Mouse (Mus musculus): Measurements from ENCODE around the gene Grip2. TPM values are rescaled to one million over a fixed set of nuclear protein-coding genes. Genes with fewer than 3 reads are reported as not detected.

Grip2 gene
- polyA plus RNA-seq, 1 experiment from 2014 or later, result 0.55 TPM

DNA sequence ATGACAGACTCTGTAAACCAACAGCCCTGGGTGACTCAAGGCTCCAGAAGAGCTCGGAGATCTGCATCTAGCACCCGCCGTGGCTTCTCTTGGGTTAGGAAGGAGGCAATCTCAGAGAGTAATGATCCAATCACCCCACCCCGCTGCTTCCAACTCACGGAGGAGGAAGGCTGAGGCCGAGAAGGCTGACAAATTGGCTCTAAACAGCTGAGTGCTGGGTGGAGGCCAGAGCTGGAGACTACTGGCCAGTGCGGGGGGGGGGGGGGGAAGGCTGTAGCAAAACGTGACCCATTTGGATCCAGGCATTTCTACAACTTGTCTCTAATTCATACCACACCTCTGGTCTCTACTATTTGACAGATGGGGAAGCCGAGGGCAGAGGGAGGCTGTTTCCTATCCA is 47.8 kb downstream of the Grip2 start:
- H3K27me3 ChIP-seq (ENCODE audit: control insufficient read depth, insufficient read depth, low read length), result no peaks in the 10 kb centered on the region
- no peak for ATAC-seq (replicated peaks; ENCODE audit: low FRiP score)
- no peaks in the 10 kb centered on the region for H3K36me3 ChIP-seq (ENCODE audit: control insufficient read depth, insufficient read depth, low read length)
- H3K27ac ChIP-seq (ENCODE audit: low read depth, low read length), result no peak overlapping the region
- H3K4me1 ChIP-seq (replicated peaks; ENCODE audit: control insufficient read depth, insufficient read depth, low read length), result no peaks in the 10 kb centered on the region
- no peak for DNase-seq (ENCODE audit: low spot score)
- no peaks in the 10 kb centered on the region for H3K9me3 ChIP-seq (ENCODE audit: control insufficient read depth, low read length)
- 73% methylated on average over 9 of the region's 9 CpGs for WGBS
- no peak overlapping the region for H3K4me2 ChIP-seq (ENCODE audit: low read depth, low read length, severe bottlenecking)
- no peak overlapping the region for H3K9ac ChIP-seq (ENCODE audit: low read length)
- no peak overlapping the region for H3K4me3 ChIP-seq (ENCODE audit: low read depth, low read length)

DNA sequence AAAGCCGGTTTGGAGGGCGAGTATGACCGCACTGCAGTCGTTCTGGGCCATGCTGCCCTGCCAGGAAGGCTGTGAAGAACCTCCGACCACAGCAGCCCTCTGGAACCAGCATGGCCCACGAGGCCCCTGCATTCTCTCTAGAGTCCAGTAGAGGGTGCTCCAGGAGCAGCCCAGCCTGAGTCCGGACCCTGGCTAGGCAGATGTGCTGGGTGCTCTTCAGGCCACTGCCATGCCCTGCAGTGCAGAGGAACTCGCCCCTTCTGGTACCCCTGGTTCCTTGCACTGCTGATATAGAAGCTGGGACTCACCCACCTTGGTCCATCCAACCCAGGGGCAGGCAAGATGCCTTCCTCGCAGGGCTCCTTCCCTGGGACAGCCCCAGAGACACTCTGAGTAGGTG is 50.5 kb downstream of the Grip2 start:
- H3K27ac ChIP-seq (ENCODE audit: low read depth, low read length), result no peak overlapping the region
- ATAC-seq (replicated peaks; ENCODE audit: low FRiP score), result peak; percentile 56; the same call in 1 of the 2 replicates

DNA sequence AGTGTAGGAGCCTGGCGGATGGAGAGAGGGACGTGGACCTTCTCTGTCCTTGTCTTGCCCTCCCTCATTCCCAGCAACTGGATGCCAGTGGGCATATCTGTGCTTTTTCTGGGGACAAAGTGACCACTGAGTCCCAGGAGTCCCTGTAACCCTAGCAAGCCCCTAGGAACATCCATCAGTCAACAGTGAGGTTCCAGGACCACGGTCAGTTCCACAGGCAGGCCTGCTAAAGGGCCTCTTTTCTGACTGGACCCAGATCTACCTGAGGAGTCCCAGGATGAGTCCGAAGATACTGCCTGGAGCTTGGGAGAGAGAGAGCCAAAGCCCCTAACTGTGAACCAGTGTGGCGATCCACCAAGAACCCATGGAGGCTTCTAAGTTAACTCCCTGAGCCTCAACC is 53.1 kb downstream of the Grip2 start:
- Histone ChIP-seq H3K4me3 (ENCODE audit: low read depth, low read length) (no peak overlapping the region), H3K4me1 (replicated peaks; ENCODE audit: control insufficient read depth, insufficient read depth, low read length) (no peaks in the 10 kb centered on the region), H3K9ac (ENCODE audit: low read length) (no peak overlapping the region), H3K9me3 (ENCODE audit: control insufficient read depth, low read length) (no peaks in the 10 kb centered on the region; the same call in 1 of the 2 replicates), H3K27me3 (ENCODE audit: control insufficient read depth, insufficient read depth, low read length) (no peaks in the 10 kb centered on the region), H3K27ac (ENCODE audit: low read depth, low read length) (no peak overlapping the region), H3K4me2 (ENCODE audit: low read depth, low read length, severe bottlenecking) (no peak overlapping the region), H3K36me3 (ENCODE audit: control insufficient read depth, insufficient read depth, low read length) (no peaks in the 10 kb centered on the region)
- WGBS, result 82% methylated on average over 5 of the region's 5 CpGs
- DNase-seq (ENCODE audit: low spot score), result peak; percentile 45
- no peak for ATAC-seq (replicated peaks; ENCODE audit: low FRiP score)

More for the DNA sequence above, 50.5 kb downstream of the Grip2 start:
- H3K36me3 ChIP-seq (ENCODE audit: control insufficient read depth, insufficient read depth, low read length), result no peaks in the 10 kb centered on the region
- H3K4me3 ChIP-seq (ENCODE audit: low read depth, low read length), result no peak overlapping the region
- peak; percentile 85 for DNase-seq (ENCODE audit: low spot score)
- no peaks in the 10 kb centered on the region for H3K4me1 ChIP-seq (replicated peaks; ENCODE audit: control insufficient read depth, insufficient read depth, low read length)
- no peak overlapping the region for H3K4me2 ChIP-seq (ENCODE audit: low read depth, low read length, severe bottlenecking)
- WGBS, result 21% methylated on average over 9 of the region's 9 CpGs
- no peaks in the 10 kb centered on the region for H3K27me3 ChIP-seq (ENCODE audit: control insufficient read depth, insufficient read depth, low read length)
- no peaks in the 10 kb centered on the region for H3K9me3 ChIP-seq (ENCODE audit: control insufficient read depth, low read length)
- H3K9ac ChIP-seq (ENCODE audit: low read length), result no peak overlapping the region

DNA sequence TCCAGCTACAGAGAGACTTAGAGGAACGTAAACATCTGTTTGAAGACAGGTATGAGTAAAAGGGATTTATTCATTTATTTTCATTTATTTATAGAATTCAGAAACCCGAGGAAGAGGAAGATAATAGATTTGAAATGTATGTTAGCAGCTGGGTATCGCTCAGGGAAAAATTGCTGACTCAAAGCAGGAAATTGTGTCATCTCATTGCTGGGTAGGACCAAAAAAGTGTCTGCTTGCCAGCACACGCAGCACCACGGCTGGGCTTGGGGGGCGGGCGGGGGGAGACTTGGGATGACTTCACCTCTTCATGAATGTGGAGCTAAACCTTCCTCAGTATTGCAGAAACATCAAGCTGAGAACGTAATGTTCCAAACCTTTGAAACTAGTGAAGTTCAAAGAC is 59.5 kb downstream of the Grip2 start:
- WGBS, result 88% methylated on average over 8 of the region's 8 CpGs
- DNase-seq (ENCODE audit: low spot score), result no peak
- no peak overlapping the region for H3K9ac ChIP-seq (ENCODE audit: low read length)
- H3K27me3 ChIP-seq (ENCODE audit: control insufficient read depth, insufficient read depth, low read length), result no peaks in the 10 kb centered on the region
- H3K4me3 ChIP-seq (ENCODE audit: low read depth, low read length), result no peak overlapping the region
- no peaks in the 10 kb centered on the region for H3K36me3 ChIP-seq (ENCODE audit: control insufficient read depth, insufficient read depth, low read length)
- H3K9me3 ChIP-seq (ENCODE audit: control insufficient read depth, low read length), result no peaks in the 10 kb centered on the region; the same call in 1 of the 2 replicates
- H3K4me1 ChIP-seq (replicated peaks; ENCODE audit: control insufficient read depth, insufficient read depth, low read length), result no peaks in the 10 kb centered on the region
- H3K4me2 ChIP-seq (ENCODE audit: low read depth, low read length, severe bottlenecking), result no peak overlapping the region
- no peak for ATAC-seq (replicated peaks; ENCODE audit: low FRiP score)
- no peak overlapping the region for H3K27ac ChIP-seq (ENCODE audit: low read depth, low read length)

DNA sequence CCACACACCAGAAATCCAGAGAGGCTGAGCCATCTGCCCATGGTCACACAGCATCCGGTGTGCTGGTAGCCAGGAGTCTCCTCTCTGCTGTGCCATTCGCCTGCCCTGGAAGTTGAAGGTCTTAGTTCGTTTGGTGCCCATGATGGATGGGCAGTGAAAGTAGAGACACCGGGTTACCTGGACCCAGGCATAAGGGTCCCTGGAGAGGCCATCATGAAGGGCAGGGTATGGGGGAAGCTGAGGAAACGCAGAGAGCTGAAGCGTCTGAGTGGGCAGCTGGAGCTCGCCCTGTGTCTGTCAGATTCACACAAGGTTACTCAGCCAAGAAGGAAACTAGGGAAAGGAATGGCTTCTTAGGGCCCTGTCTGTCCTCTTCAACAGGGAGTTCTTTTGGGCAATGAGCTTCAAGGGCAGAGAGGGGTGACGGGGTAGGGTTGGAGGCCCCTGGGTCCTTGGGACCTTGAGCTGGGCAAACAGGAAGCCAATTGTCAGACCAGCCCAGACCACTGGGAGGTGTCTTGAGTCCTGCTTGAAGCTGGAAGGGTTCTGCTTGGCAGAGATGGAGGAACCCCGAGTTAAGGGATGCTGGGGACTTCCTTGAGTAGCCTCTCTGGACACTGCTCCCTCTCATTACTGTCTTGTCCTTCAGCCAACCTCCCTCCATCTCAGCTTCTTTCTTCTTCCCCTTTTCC is 64.9 kb downstream of the Grip2 start:
- Histone ChIP-seq H3K9ac (ENCODE audit: low read length) (no peak overlapping the region), H3K4me3 (ENCODE audit: low read depth, low read length) (no peak overlapping the region), H3K27ac (ENCODE audit: low read depth, low read length) (no peak overlapping the region), H3K9me3 (ENCODE audit: control insufficient read depth, low read length) (no peaks in the 10 kb centered on the region), H3K4me2 (ENCODE audit: low read depth, low read length, severe bottlenecking) (no peak overlapping the region), H3K36me3 (ENCODE audit: control insufficient read depth, insufficient read depth, low read length) (no peaks in the 10 kb centered on the region), H3K27me3 (ENCODE audit: control insufficient read depth, insufficient read depth, low read length) (no peaks in the 10 kb centered on the region), H3K4me1 (replicated peaks; ENCODE audit: control insufficient read depth, insufficient read depth, low read length) (no peaks in the 10 kb centered on the region)
- no peak for DNase-seq (ENCODE audit: low spot score)
- WGBS, result 84% methylated on average over 9 of the region's 9 CpGs
- ATAC-seq (replicated peaks; ENCODE audit: low FRiP score), result no peak

DNA sequence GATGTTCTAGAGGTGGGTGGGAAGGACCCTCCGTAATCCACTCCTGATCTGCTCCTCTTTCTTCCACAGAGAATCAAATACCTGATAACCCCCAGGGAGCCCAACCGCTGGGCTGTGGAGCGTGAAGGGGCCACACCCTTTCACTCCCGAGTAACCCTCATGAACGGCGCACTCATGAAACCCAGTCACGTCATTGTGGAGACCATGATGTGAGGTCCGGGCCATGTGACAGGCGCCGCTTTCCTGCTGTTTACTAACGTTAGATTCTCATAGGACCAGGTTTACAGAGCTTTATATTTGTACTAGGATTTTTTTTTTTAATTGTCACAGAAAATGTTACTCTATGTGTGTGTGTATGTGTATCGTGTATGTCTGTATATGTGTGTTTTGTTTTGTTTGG is 72.2 kb downstream of the Grip2 start:
- H3K27ac ChIP-seq (ENCODE audit: low read depth, low read length), result no peak overlapping the region
- DNase-seq (ENCODE audit: low spot score) (no peak), ATAC-seq (replicated peaks; ENCODE audit: low FRiP score) (no peak)
- H3K36me3 ChIP-seq (ENCODE audit: control insufficient read depth, insufficient read depth, low read length), result no peaks in the 10 kb centered on the region; the same call in 1 of the 2 replicates
- H3K9ac ChIP-seq (ENCODE audit: low read length), result no peak overlapping the region
- WGBS, result 89% methylated on average over 12 of the region's 12 CpGs
- no peak overlapping the region for H3K4me2 ChIP-seq (ENCODE audit: low read depth, low read length, severe bottlenecking)
- 0 out of 2 replicates have a peak, but pooled peaks cover 2% of the 10 kb centered on the region for H3K4me1 ChIP-seq (replicated peaks; ENCODE audit: control insufficient read depth, insufficient read depth, low read length)
- H3K27me3 ChIP-seq (ENCODE audit: control insufficient read depth, insufficient read depth, low read length), result no peaks in the 10 kb centered on the region
- H3K9me3 ChIP-seq (ENCODE audit: control insufficient read depth, low read length), result no peaks in the 10 kb centered on the region
- H3K4me3 ChIP-seq (ENCODE audit: low read depth, low read length), result no peak overlapping the region

DNA sequence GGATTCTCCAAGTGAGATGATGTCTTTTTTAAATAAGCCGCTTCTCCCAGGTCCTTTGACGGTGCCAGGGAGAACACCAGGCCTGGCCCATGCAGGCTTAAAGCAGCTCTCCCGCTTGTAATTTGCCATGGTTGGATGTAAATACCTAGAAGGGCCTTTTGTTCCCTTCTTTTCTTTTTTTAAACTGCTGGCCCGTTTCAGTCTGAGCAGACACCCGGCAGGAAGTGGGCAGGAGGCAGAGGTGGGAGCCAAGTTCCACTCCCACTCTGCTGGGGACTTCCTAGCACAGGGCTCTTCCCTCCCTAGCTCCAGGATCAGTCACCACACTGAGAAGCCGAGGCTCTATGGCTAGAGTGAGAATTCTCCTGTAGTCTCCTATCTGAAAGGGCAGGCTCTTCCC is 73.0 kb downstream of the Grip2 start:
- H3K9ac ChIP-seq (ENCODE audit: low read length), result no peak overlapping the region
- no peaks in the 10 kb centered on the region for H3K27me3 ChIP-seq (ENCODE audit: control insufficient read depth, insufficient read depth, low read length)
- H3K4me1 ChIP-seq (replicated peaks; ENCODE audit: control insufficient read depth, insufficient read depth, low read length), result 0 out of 2 replicates have a peak, but pooled peaks cover 2% of the 10 kb centered on the region
- WGBS, result 50% methylated on average over 6 of the region's 6 CpGs
- DNase-seq (ENCODE audit: low spot score) (no peak), ATAC-seq (replicated peaks; ENCODE audit: low FRiP score) (no peak)
- H3K27ac ChIP-seq (ENCODE audit: low read depth, low read length), result no peak overlapping the region
- H3K36me3 ChIP-seq (ENCODE audit: control insufficient read depth, insufficient read depth, low read length), result no peaks in the 10 kb centered on the region; the same call in 1 of the 2 replicates
- H3K4me3 ChIP-seq (ENCODE audit: low read depth, low read length), result no peak overlapping the region
- H3K9me3 ChIP-seq (ENCODE audit: control insufficient read depth, low read length), result no peaks in the 10 kb centered on the region
- H3K4me2 ChIP-seq (ENCODE audit: low read depth, low read length, severe bottlenecking), result no peak overlapping the region

DNA sequence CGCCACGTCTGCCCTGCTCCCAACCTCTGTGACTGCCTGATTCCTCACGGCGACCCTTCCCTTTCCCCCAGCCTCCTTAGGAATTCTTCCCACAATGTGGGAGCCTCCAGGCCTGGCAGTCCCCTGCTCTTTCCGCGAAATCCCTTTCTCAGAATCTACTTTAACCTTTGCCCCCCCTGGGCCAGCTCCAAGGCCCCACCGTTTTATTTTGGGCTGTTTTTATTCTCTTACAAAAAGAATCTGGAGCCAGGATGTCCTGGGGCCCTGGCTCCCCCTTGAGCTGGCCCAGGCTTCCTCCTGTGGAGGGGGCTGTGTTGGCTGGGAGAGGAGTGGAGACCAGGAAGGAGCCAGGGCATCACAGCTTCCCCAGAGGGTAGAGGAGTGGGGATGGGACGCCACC is 74.2 kb downstream of the Grip2 start:
- Histone ChIP-seq H3K27me3 (ENCODE audit: control insufficient read depth, insufficient read depth, low read length) (no peaks in the 10 kb centered on the region), H3K27ac (ENCODE audit: low read depth, low read length) (no peak overlapping the region), H3K36me3 (ENCODE audit: control insufficient read depth, insufficient read depth, low read length) (no peaks in the 10 kb centered on the region; the same call in 1 of the 2 replicates), H3K9me3 (ENCODE audit: control insufficient read depth, low read length) (no peaks in the 10 kb centered on the region), H3K9ac (ENCODE audit: low read length) (no peak overlapping the region), H3K4me3 (ENCODE audit: low read depth, low read length) (no peak overlapping the region), H3K4me1 (replicated peaks; ENCODE audit: control insufficient read depth, insufficient read depth, low read length) (0 out of 2 replicates have a peak, but pooled peaks cover 2% of the 10 kb centered on the region), H3K4me2 (ENCODE audit: low read depth, low read length, severe bottlenecking) (no peak overlapping the region)
- no peak for ATAC-seq (replicated peaks; ENCODE audit: low FRiP score)
- 66% methylated on average over 8 of the region's 8 CpGs for WGBS
- no peak for DNase-seq (ENCODE audit: low spot score)

DNA sequence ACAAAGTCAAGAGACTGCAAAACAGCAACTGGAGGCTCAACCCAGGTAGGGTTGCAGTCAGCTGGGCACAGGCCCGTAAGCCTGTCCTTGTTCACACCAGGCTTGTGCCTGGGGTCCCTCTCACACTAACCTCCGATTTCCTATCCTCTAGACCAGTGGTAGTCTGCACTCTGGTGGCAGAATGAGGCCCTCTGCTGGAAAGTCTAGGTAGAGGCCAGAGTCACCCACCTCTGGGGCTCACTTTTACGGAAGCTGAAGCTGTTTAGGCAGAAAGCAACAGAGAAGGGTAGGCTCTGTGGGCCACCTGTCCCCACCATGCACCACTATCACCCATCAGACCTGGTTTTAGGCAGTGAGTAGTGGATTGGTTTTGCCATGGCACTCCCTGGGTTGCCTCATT is 76.1 kb downstream of the Grip2 start:
- Histone ChIP-seq H3K36me3 (ENCODE audit: control insufficient read depth, insufficient read depth, low read length) (no peaks in the 10 kb centered on the region; the same call in 1 of the 2 replicates), H3K4me1 (replicated peaks; ENCODE audit: control insufficient read depth, insufficient read depth, low read length) (0 out of 2 replicates have a peak, but pooled peaks cover 2% of the 10 kb centered on the region), H3K27ac (ENCODE audit: low read depth, low read length) (no peak overlapping the region), H3K9me3 (ENCODE audit: control insufficient read depth, low read length) (no peaks in the 10 kb centered on the region), H3K9ac (ENCODE audit: low read length) (no peak overlapping the region), H3K4me2 (ENCODE audit: low read depth, low read length, severe bottlenecking) (no peak overlapping the region), H3K4me3 (ENCODE audit: low read depth, low read length) (no peak overlapping the region), H3K27me3 (ENCODE audit: control insufficient read depth, insufficient read depth, low read length) (no peaks in the 10 kb centered on the region)
- no peak for ATAC-seq (replicated peaks; ENCODE audit: low FRiP score)
- DNase-seq (ENCODE audit: low spot score), result peak; percentile 54
- WGBS, result 75% methylated on average over 3 of the region's 3 CpGs
